ENCODE assay signal across 18 mouse cellular contexts in the genomic region with DNA sequence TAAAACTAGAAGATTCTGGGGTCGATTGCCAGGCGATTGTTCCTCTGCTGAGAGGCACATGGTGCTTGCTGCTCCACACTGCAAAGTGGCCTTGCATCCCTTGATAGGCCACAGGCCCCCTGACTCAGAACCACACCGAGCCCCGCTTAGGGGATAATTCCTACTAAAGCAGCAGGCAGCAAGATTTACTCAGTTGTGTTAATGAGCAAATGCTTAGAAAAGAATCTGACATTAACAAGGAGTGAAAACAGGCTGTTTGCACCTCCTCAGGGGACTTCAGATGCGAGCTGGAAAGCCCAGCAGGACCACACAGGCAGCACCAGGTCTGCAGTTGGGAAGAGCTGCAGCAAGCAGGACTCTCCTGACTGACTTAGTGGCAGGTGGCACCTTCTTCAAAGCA. TPM values are rescaled to one million over a fixed set of nuclear protein-coding genes. Genes with fewer than 3 reads are reported as not detected.
DNase-seq lines count a peak whose midpoint lies in the region; ATAC-seq and TF ChIP-seq lines count a peak whose summit lies in the region.
"Had no signal": no experiment of that assay in that cellular context is flagged by ENCODE, and none has a peak within 500 bp of the region (broad histone marks: within the 10 kb centered on the region; RNA-seq: fewer than 3 reads in every experiment).

No protein-coding gene starts in this region.

- no peaks in the 10 kb centered on the region; the same call in 1 of the 2 replicates for H3K4me1 ChIP-seq in hindbrain, embryonic 16.5 days (ENCODE audit: control insufficient read depth, insufficient read depth, low read depth, low read length)
- H3K4me1 ChIP-seq in hindbrain, embryonic 13.5 days (replicated peaks) = no peaks in the 10 kb centered on the region; the same call in 1 of the 2 replicates
- H3K4me1 ChIP-seq in ES-E14 (ENCODE audit: control insufficient read depth in 2 of 2, insufficient read depth in 2 of 2, low read length in 2 of 2, poor library complexity in 1 of 2) = peaks cover 0 to 2% of the 10 kb centered on the region in 2 experiments; a peak in 1 of 4 replicates
- no peaks in the 10 kb centered on the region for H3K4me1 ChIP-seq in forebrain, embryonic 15.5 days
- H3K4me1 ChIP-seq: heart, embryonic 10.5 days; hindbrain, embryonic 12.5 days; liver, embryonic 13.5 days; lung, embryonic 15.5 days had no signal

- 15% methylated on average over 5 of the region's 5 CpGs for WGBS in hindbrain, embryonic 16.5 days
- 17% methylated on average over 5 of the region's 5 CpGs for WGBS in hindbrain, embryonic 13.5 days
- WGBS in forebrain, embryonic 15.5 days = 4% methylated on average over 5 of the region's 5 CpGs

- 0 out of 2 replicates have a peak overlapping the region, but pooled peaks have one; percentile 29 for H3K27ac ChIP-seq in hindbrain, embryonic 16.5 days (ENCODE audit: low read depth, low read length)
- H3K27ac ChIP-seq in hindbrain, embryonic 13.5 days = no peak overlapping the region
- no peak overlapping the region for H3K27ac ChIP-seq in ES-E14 (ENCODE audit: insufficient read depth, low read depth, low read length, poor library complexity, severe bottlenecking)
- no peak overlapping the region for H3K27ac ChIP-seq in forebrain, embryonic 15.5 days (replicated peaks)
- H3K27ac ChIP-seq: heart, embryonic 10.5 days; hindbrain, embryonic 12.5 days; liver, embryonic 13.5 days; lung, embryonic 15.5 days had no signal

- in situ Hi-C loops in ES-E14 (cut with MboI; ENCODE audit: low sequenced_read_pairs in 2 of 2, unreplicated experiment in 2 of 2) = no loop called here

- no peaks in the 10 kb centered on the region for H3K9me3 ChIP-seq in hindbrain, embryonic 16.5 days (ENCODE audit: control insufficient read depth, low read length)
- H3K9me3 ChIP-seq in hindbrain, embryonic 13.5 days = no peaks in the 10 kb centered on the region
- no peaks in the 10 kb centered on the region for H3K9me3 ChIP-seq in ES-E14 (ENCODE audit: control insufficient read depth, insufficient read depth, low read depth, low read length)
- no peaks in the 10 kb centered on the region for H3K9me3 ChIP-seq in forebrain, embryonic 15.5 days
- H3K9me3 ChIP-seq: heart, embryonic 10.5 days; hindbrain, embryonic 12.5 days; liver, embryonic 13.5 days; lung, embryonic 15.5 days had no signal

- H3K27me3 ChIP-seq in hindbrain, embryonic 16.5 days (replicated peaks; ENCODE audit: control insufficient read depth, insufficient read depth, low read length) = no peaks in the 10 kb centered on the region
- no peaks in the 10 kb centered on the region for H3K27me3 ChIP-seq in hindbrain, embryonic 13.5 days
- no peaks in the 10 kb centered on the region for H3K27me3 ChIP-seq in forebrain, embryonic 15.5 days
- H3K27me3 ChIP-seq: lung, embryonic 15.5 days had no signal

- H3K4me2 ChIP-seq in hindbrain, embryonic 16.5 days (ENCODE audit: low read length) = no peak overlapping the region
- no peak overlapping the region for H3K4me2 ChIP-seq in hindbrain, embryonic 13.5 days
- no peak overlapping the region for H3K4me2 ChIP-seq in forebrain, embryonic 15.5 days (replicated peaks)
- H3K4me2 ChIP-seq: hindbrain, embryonic 12.5 days; liver, embryonic 13.5 days; lung, embryonic 15.5 days had no signal

- no peak for ATAC-seq in hindbrain, embryonic 16.5 days
- no peak for ATAC-seq in hindbrain, embryonic 13.5 days (ENCODE audit: low FRiP score)
- peak; percentile 76 for ATAC-seq in forebrain, embryonic 15.5 days (replicated peaks)
- no peak for ATAC-seq in megakaryocyte progenitor cell, adult 5-6 weeks (replicated peaks; ENCODE audit: poor library complexity)
- ATAC-seq: intestine, postnatal 0 days had no signal

- peak; percentile 17 for DNase-seq in ES-E14 (ENCODE audit: low read depth, low spot score)
- DNase-seq in retina, embryonic 14.5 days (ENCODE audit: low spot score) = peak; percentile 27
- DNase-seq in yolk sac, embryonic 10.5 days (ENCODE audit: low spot score) = no peak
- DNase-seq: adrenal gland, adult 2 months; cerebellum, adult 2 months; gastrocnemius, postnatal 25 days; heart, postnatal 10 days; liver, embryonic 13.5 days; right cerebral cortex, postnatal 14 days had no signal

- H3K9ac ChIP-seq in hindbrain, embryonic 16.5 days (ENCODE audit: low read depth, low read length) = no peak overlapping the region
- H3K9ac ChIP-seq in hindbrain, embryonic 13.5 days = no peak overlapping the region
- H3K9ac ChIP-seq in ES-E14 (ENCODE audit: insufficient read depth, low read depth, low read length, poor library complexity, severe bottlenecking) = no peak overlapping the region
- no peak overlapping the region for H3K9ac ChIP-seq in forebrain, embryonic 15.5 days (replicated peaks)
- H3K9ac ChIP-seq: hindbrain, embryonic 12.5 days; liver, embryonic 13.5 days; lung, embryonic 15.5 days had no signal

- H3K4me3 ChIP-seq in hindbrain, embryonic 16.5 days (ENCODE audit: low read length) = no peak overlapping the region
- no peak overlapping the region for H3K4me3 ChIP-seq in hindbrain, embryonic 13.5 days
- no peak overlapping the region for H3K4me3 ChIP-seq in ES-E14 (ENCODE audit: insufficient read depth in 1 of 2, low read depth in 1 of 2, low read length in 2 of 2, poor library complexity in 1 of 2, severe bottlenecking in 1 of 2)
- H3K4me3 ChIP-seq in forebrain, embryonic 15.5 days = no peak overlapping the region
- H3K4me3 ChIP-seq: heart, embryonic 10.5 days; hindbrain, embryonic 12.5 days; liver, embryonic 13.5 days; lung, embryonic 15.5 days had no signal

- no peaks in the 10 kb centered on the region for H3K36me3 ChIP-seq in hindbrain, embryonic 16.5 days (ENCODE audit: control insufficient read depth, insufficient read depth, low read length)
- no peaks in the 10 kb centered on the region for H3K36me3 ChIP-seq in hindbrain, embryonic 13.5 days
- H3K36me3 ChIP-seq in ES-E14 (ENCODE audit: control insufficient read depth, insufficient read depth, low read length, poor library complexity, severe bottlenecking) = no peaks in the 10 kb centered on the region
- H3K36me3 ChIP-seq in forebrain, embryonic 15.5 days = no peaks in the 10 kb centered on the region
- H3K36me3 ChIP-seq: G1E; heart, embryonic 10.5 days; hindbrain, embryonic 12.5 days; liver, embryonic 13.5 days; lung, embryonic 15.5 days had no signal

TF ChIP-seq in ES-E14, 5 proteins besides CTCF, POLR2A, EP300 and RAD21:
- TF ChIP-seq CHD2 (IDR thresholded peaks at IDR 0.05; ENCODE audit: low read depth, low read length) = no peak
- no peak for TF ChIP-seq ZC3H11A (IDR thresholded peaks at IDR 0.05; ENCODE audit: borderline replicate concordance, low read depth, low read length)
- TF ChIP-seq HCFC1 (IDR thresholded peaks at IDR 0.05; ENCODE audit: borderline replicate concordance, insufficient read depth, low read length) = no peak
- no peak for TF ChIP-seq MAFK (IDR thresholded peaks at IDR 0.05; ENCODE audit: insufficient read depth, low read depth, low read length)
- TF ChIP-seq ZNF384 (IDR thresholded peaks at IDR 0.05; ENCODE audit: low read depth, low read length) = no peak
TF ChIP-seq in ES-E14: peak in this region for 0.

RNA-seq across cellular contexts. Expression of gene Pik3cg, which starts 39.3 kb away (rescaled TPM):
- 0.98 and 1.4 TPM in 2 replicates for polyA plus RNA-seq in hindbrain, embryonic 16.5 days (2015; fragmentation: Nextera tagmentation; extraction: Ambion mirVana)
- polyA plus RNA-seq in hindbrain, embryonic 13.5 days (2015; fragmentation: Nextera tagmentation; extraction: Ambion mirVana) = 1.2 and 1.4 TPM in 2 replicates
- 0.13 TPM in 1 of 2 replicates, not detected in the other for total RNA-seq in ES-E14 (2012; rRNA removed)
- polyA plus RNA-seq in forebrain, embryonic 15.5 days (2015; fragmentation: Nextera tagmentation; extraction: Ambion mirVana) = 0.78 and 0.97 TPM in 2 replicates
- total RNA-seq in megakaryocyte progenitor cell, adult 5-6 weeks (2015) = 84.9 and 91.5 TPM in 2 replicates
- total RNA-seq in megakaryocyte progenitor cell, adult 5-6 weeks (2017) = 32.5 and 36.9 TPM in 2 replicates
